Mouse (Mus musculus) adrenal gland, postnatal 0 days (tissue): ENCODE results near the gene Tnfsf8. TPM values are rescaled to one million over a fixed set of nuclear protein-coding genes. Genes with fewer than 3 reads are reported as not detected.

Experiments
- polyA plus RNA-seq: library from polyadenylated mRNA; unstranded; fragments of >200 nt; fragmentation: Nextera tagmentation; extraction: Ambion mirVana; gene quantifications from 2 replicates; pipeline ENCODE4 v1.2.1, GENCODE M21; 2015

The Tnfsf8 gene
- not detected in 2 replicates for polyA plus RNA-seq

DNA sequence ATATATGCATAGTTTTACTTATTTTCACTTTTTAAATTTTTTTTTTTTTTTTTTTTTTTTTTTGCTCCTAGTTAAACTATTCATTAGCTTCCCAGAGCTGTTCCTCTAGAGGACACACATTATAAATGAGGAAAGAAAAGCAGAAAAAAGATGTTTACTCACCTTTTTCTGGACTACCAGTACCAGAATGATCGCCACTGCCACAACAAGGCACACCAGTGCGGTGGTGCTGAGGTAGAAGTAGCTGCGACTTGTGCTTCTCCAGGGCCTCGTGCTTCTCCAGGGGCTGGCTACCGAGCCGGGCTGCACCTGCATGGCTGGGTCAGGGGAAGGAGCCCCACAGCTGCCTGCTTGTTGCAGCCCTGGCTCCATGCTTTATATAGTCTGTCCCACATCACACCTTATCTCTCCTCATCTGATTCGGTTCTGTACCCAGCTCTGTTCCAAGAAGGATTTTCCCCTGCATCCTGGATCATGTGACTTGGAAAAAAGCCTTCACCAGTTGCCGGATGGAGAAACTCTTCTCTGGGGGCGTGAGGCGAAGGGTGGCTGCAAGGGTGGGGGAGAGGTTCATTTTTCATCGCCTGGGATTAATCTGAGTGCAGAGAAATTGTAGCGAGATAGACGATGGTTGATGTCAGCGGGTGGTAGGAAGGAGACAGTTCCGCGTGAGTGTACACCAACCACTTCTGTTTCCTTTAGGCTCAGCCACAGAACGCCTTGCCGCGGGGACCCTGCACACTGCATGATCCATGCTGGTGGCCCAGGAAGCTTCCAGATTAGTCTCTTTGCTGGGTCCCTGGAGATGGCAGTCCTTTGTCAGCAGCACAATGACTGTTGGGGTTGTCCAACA lies at the start of gene Tnfsf8:
Tnfsf8 (minus strand) TSS at position 660 of the 853 bp plus-strand sequence.

Other genes with a start within 250 kb of the Tnfsf8 start
- not detected in 2 replicates for gene Tex48, start 238.9 kb downstream of the Tnfsf8 start, polyA plus RNA-seq
- not detected in 2 replicates for gene Gm11214, start 198.0 kb downstream of the Tnfsf8 start, polyA plus RNA-seq
- 0.05 and 0.11 TPM in 2 replicates for gene Tnfsf15, start 116.2 kb downstream of the Tnfsf8 start, polyA plus RNA-seq
- gene Tnc, start 185.7 kb upstream of the Tnfsf8 start, polyA plus RNA-seq, result 10.5 and 19.5 TPM in 2 replicates